Mouse (Mus musculus): ENCODE results near the gene Gas8.

GRCm38 (mm10) chr8:123491280-123492075, 27.2 kb upstream of the Gas8 start:
- TF ChIP-seq POLR2A (IDR thresholded peaks at IDR 0.05; ENCODE audit: low read depth, low read length) (no peak), CTCF (IDR thresholded peaks at IDR 0.05; ENCODE audit: extremely low read depth, insufficient read length, insufficient replicate concordance, low read depth, low read length) (no peak)

Measured in small intestine, adult 2 months (tissue).